Mouse (Mus musculus): ENCODE measurements around the gene Ensa.

The Ensa gene

GRCm38 (mm10) chr3:95679551-95679950 lies 54.8 kb downstream of the Ensa start:
- no peak for DNase-seq (ENCODE audit: low spot score in 2 of 2)

GRCm38 (mm10) chr3:95680673-95681072 lies 55.9 kb downstream of the Ensa start:
- no peak for DNase-seq (ENCODE audit: low spot score in 2 of 2)

DNA sequence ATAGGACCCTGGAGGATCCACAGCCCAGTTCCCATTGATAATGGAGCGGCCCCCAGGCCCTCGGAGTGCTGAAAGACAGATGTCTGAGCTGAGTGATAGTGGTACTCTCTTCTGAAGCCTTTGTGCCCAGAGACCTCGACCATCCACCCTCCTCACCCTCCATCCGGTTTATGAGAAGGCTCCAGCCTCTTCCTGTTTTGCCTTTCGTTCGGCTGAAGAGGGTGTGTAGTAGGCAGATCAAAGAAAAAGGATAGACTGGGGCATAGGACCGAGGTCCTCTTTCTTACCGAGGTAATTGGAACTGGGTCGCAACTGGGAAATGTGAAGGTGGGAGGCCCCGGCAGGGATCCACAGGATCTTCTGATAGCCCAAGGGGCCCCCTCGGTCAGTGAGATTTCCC lies 56.6 kb downstream of the Ensa start:
- no peak for DNase-seq (ENCODE audit: low spot score in 2 of 2)
